Mouse (Mus musculus): ENCODE measurements around the gene Espn. TPM values are rescaled to one million over a fixed set of nuclear protein-coding genes. Genes with fewer than 3 reads are reported as not detected.

The Espn gene
- polyA plus RNA-seq, 1 experiment = 0.48 TPM

DNA sequence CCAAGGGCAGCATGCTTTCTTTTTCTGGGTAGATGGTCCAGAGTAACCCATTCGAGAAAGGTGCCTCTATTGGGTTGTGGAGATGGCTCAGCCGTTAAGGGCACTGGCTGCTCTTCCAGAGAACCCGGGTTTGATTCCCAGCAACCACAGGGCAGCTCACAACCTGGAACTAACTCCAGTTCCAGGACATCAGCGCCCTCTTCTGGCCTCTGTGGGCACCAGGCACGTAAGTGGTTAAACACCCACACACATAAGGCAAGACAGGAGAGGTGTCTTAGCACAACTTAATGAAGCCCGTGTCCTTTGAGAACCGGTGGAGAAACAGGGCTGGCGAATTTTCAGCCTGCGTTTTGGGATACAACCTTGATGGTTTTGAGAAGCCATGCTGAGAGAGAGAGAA lies 77.6 kb downstream of the Espn start:
- DNase-seq (ENCODE audit: low read depth) = no peak
- peak; percentile 17; the same call in 1 of the 2 replicates for TF ChIP-seq CTCF (IDR thresholded peaks at IDR 0.05; ENCODE audit: borderline replicate concordance, extremely low read depth, insufficient read depth, insufficient read length)
- no peak for TF ChIP-seq POLR2A (IDR thresholded peaks at IDR 0.05; ENCODE audit: borderline replicate concordance, extremely low read depth, insufficient read depth, insufficient read length, poor library complexity, severe bottlenecking)

DNA sequence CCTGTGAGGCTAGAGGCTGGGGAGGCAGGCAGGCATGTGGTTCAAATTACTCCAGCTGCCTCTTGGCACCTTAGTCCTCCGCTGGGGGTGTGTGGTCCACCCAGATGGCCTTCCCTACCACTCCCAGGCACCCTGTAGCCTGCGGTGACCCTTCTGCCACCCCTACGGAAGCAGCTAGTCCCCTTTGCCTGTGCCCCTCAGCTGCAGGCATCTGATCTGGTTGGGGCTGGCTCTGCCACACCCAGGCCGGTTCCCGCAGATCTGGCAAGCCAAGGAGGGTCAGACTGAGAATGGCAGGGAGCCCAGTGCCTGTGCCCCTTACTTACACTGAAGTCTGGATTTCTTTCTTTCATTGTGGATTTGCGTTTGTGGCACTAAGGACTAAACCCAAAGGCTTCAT lies 78.5 kb downstream of the Espn start:
- peak; percentile 23 for DNase-seq (ENCODE audit: low read depth)
- TF ChIP-seq POLR2A (IDR thresholded peaks at IDR 0.05; ENCODE audit: borderline replicate concordance, extremely low read depth, insufficient read depth, insufficient read length, poor library complexity, severe bottlenecking) (no peak), CTCF (IDR thresholded peaks at IDR 0.05; ENCODE audit: borderline replicate concordance, extremely low read depth, insufficient read depth, insufficient read length) (no peak)

DNA sequence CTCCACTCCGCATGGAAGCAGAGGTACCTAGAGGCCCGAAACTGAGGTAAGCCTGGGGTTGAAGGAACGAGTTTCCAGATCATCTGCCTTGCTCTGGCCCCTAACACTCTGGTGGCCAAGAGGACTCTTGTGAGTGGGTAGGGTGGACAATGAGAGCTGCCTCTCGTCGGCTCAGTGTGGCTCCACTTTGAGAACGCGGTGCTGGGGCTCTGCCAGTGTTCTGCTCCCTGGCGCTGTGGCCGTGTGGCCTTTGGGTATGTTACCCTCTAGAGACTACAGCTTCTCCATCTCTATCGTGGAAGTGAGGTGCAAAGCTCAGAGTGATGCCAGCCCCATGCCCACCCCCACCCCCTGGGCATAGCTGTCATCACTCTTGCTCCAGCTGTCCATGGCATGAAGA lies 79.5 kb downstream of the Espn start:
- peak; percentile 23 for DNase-seq (ENCODE audit: low read depth)
- TF ChIP-seq CTCF (IDR thresholded peaks at IDR 0.05; ENCODE audit: borderline replicate concordance, extremely low read depth, insufficient read depth, insufficient read length) (no peak), POLR2A (IDR thresholded peaks at IDR 0.05; ENCODE audit: borderline replicate concordance, extremely low read depth, insufficient read depth, insufficient read length, poor library complexity, severe bottlenecking) (no peak)

DNA sequence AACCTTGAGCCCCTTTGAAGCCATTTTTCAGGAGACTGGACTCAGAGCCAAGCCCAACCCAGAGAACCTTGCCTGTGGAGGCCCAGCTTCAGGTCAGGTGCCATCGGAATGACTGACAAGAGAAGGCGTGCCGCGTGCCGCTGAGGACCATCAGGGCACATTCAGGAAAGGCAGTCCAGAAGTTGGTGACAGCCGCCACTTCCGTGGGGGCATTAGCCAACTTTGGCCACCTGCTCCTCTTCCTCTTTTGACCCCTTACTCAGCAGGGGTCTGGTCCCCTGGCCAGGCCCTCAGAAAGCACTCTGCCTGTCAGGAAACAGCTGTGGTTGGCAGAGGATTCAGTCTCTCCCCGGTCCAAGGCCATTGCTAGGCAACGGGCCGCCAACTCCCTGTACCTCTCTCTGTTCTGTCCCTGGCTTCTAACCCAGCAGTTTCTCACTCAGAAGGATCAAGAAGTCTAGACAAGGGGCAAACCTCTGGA lies 80.0 kb downstream of the Espn start, which contains the start of gene Plekhg5:
Gene Plekhg5 (plus strand): TSS at position 378 of the 481 bp plus-strand sequence.
- peak; percentile 36 for DNase-seq (ENCODE audit: low read depth)
- TF ChIP-seq CTCF (IDR thresholded peaks at IDR 0.05; ENCODE audit: borderline replicate concordance, extremely low read depth, insufficient read depth, insufficient read length) = no peak
- TF ChIP-seq POLR2A (IDR thresholded peaks at IDR 0.05; ENCODE audit: borderline replicate concordance, extremely low read depth, insufficient read depth, insufficient read length, poor library complexity, severe bottlenecking) = no peak

DNA sequence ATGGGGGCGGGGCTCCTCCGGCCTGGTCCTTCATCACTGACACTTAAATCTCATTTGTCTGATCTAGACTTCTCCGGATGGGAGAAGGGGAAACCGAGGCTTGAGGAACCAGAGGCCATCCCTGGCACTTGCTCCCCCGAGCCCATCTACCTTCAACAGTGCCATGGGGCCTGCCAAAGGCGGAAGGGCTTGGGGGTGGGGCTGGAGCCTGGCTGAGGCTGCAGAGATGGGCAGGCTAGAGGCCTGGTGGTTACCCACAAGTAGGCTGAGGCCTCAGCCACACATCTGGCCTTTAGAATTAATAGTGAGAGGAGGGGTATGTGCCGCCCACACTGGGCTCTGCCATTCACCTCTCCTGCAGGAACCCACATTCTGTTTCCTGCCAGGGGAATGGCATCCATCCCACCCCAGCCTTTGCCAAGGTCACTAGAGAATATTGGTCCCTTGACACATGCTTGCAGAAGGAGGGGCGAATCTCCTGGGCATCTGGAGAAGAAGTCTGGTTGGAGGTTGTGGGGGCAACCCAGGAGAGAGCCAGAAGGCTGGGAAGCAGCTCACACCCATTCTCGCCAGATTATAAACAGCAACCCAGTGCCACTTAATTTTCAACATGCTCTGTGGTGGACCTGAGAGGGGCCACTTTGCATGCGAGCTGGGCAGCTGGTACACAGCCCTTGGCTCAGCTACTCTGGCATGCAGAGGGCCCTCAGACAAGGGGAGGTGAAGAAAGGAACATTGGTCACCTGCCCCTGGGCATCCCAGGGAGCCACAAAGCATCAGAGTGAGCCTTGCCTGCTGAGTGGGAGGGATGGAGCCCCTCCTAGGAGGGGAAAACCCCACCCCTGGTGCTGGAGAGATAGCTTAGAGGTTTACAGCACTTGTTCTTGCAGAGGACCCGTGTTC lies 81.4 kb downstream of the Espn start:
- DNase-seq (ENCODE audit: low read depth) = no peak
- no peak for TF ChIP-seq POLR2A (IDR thresholded peaks at IDR 0.05; ENCODE audit: borderline replicate concordance, extremely low read depth, insufficient read depth, insufficient read length, poor library complexity, severe bottlenecking)
- no peak for TF ChIP-seq CTCF (IDR thresholded peaks at IDR 0.05; ENCODE audit: borderline replicate concordance, extremely low read depth, insufficient read depth, insufficient read length)

Other genes with a start within 250 kb of the Espn start
- 84.0 and 84.3 TPM in 2 replicates for gene Dnajc11, start 218.7 kb downstream of the Espn start, polyA plus RNA-seq (2012; rRNA removed)
- gene Thap3, start 163.4 kb downstream of the Espn start, polyA plus RNA-seq (2012; rRNA removed) = 37.9 and 43.4 TPM in 2 replicates
- gene Phf13, start 156.1 kb downstream of the Espn start, polyA plus RNA-seq (2012; rRNA removed) = 18.4 and 19.6 TPM in 2 replicates
- 3.7 and 5.0 TPM in 2 replicates for gene Klhl21, start 143.6 kb downstream of the Espn start, polyA plus RNA-seq (2012; rRNA removed)
- gene Zbtb48, start 124.7 kb downstream of the Espn start, polyA plus RNA-seq (2012; rRNA removed) = 26.8 and 33.6 TPM in 2 replicates
- 0.37 and 0.58 TPM in 2 replicates for gene Tas1r1, start 113.8 kb downstream of the Espn start, polyA plus RNA-seq (2012; rRNA removed)
- 23.4 and 28.8 TPM in 2 replicates for gene Nol9, start 113.0 kb downstream of the Espn start, polyA plus RNA-seq (2012; rRNA removed)
- 14.0 and 18.6 TPM in 2 replicates for gene Plekhg5, start 79.9 kb downstream of the Espn start, polyA plus RNA-seq (2012; rRNA removed)
- gene Tnfrsf25, start 36.4 kb downstream of the Espn start, polyA plus RNA-seq (2012; rRNA removed) = 3.8 and 4.4 TPM in 2 replicates
- gene Hes2, start 6.5 kb upstream of the Espn start, polyA plus RNA-seq (2012; rRNA removed) = not detected in 2 replicates
- gene Acot7, start 25.8 kb upstream of the Espn start, polyA plus RNA-seq (2012; rRNA removed) = 178 and 244 TPM in 2 replicates
- gene Gpr153, start 121.9 kb upstream of the Espn start, polyA plus RNA-seq (2012; rRNA removed) = 31.2 and 44.3 TPM in 2 replicates
- 0.37 and 0.88 TPM in 2 replicates for gene Hes3, start 139.3 kb upstream of the Espn start, polyA plus RNA-seq (2012; rRNA removed)
- gene Icmt, start 144.9 kb upstream of the Espn start, polyA plus RNA-seq (2012; rRNA removed) = 20.9 and 23.0 TPM in 2 replicates
- 6.9 and 7.1 TPM in 2 replicates for gene Rnf207, start 166.6 kb upstream of the Espn start, polyA plus RNA-seq (2012; rRNA removed)
- gene Rpl22, start 173.4 kb upstream of the Espn start, polyA plus RNA-seq (2012; rRNA removed) = 239 and 292 TPM in 2 replicates
- 22.1 and 47.3 TPM in 2 replicates for gene Chd5, start 186.3 kb upstream of the Espn start, polyA plus RNA-seq (2012; rRNA removed)

Measured in brain, embryonic 14.5 days (tissue).